Mouse (Mus musculus): ENCODE data around the gene S100pbp.

S100pbp gene

GRCm38 (mm10) chr4:129128582-129129338 lies 60.8 kb downstream of the S100pbp start:
- DNase-seq (ENCODE audit: low spot score in 2 of 2), result peak in 1 of 2 experiments; percentile 53

GRCm38 (mm10) chr4:129125736-129126451 lies 63.6 kb downstream of the S100pbp start:
- no peak for DNase-seq (ENCODE audit: low spot score in 2 of 2)

GRCm38 (mm10) chr4:129124652-129125146 lies 64.8 kb downstream of the S100pbp start:
- peak; percentile 51 to 61 for DNase-seq (ENCODE audit: low spot score in 2 of 2)

GRCm38 (mm10) chr4:129122719-129123118 lies 66.8 kb downstream of the S100pbp start:
- DNase-seq (ENCODE audit: low spot score in 2 of 2), result peak in 1 of 2 experiments; percentile 24

GRCm38 (mm10) chr4:129122107-129122506 lies 67.4 kb downstream of the S100pbp start:
- no peak for DNase-seq (ENCODE audit: low spot score in 2 of 2)

GRCm38 (mm10) chr4:129121569-129122086 lies 67.9 kb downstream of the S100pbp start, which contains the start of gene Hpca:
Gene Hpca (minus strand): TSS chr4:129122036.
- no peak for DNase-seq (ENCODE audit: low spot score in 2 of 2)

- DNase-seq (ENCODE audit: low spot score in 2 of 2), result peak in 1 of 2 experiments; percentile 53
These were observed 68.7 kb downstream of the S100pbp start for GRCm38 (mm10) chr4:129120520-129121445.

- no peak for DNase-seq (ENCODE audit: low spot score in 2 of 2)
These were observed 69.8 kb downstream of the S100pbp start for GRCm38 (mm10) chr4:129119708-129120107.

GRCm38 (mm10) chr4:129117720-129118510 lies 71.6 kb downstream of the S100pbp start:
- no peak for DNase-seq (ENCODE audit: low spot score in 2 of 2)

GRCm38 (mm10) chr4:129116703-129117102 lies 72.8 kb downstream of the S100pbp start:
- DNase-seq (ENCODE audit: low spot score in 2 of 2), result no peak

GRCm38 (mm10) chr4:129113083-129113988 lies 76.2 kb downstream of the S100pbp start:
- peak; percentile 80 to 85 for DNase-seq (ENCODE audit: low spot score in 2 of 2)

GRCm38 (mm10) chr4:129112231-129112630 lies 77.3 kb downstream of the S100pbp start:
- no peak for DNase-seq (ENCODE audit: low spot score in 2 of 2)

GRCm38 (mm10) chr4:129111350-129111749 lies 78.2 kb downstream of the S100pbp start:
- no peak for DNase-seq (ENCODE audit: low spot score in 2 of 2)

- no peak for DNase-seq (ENCODE audit: low spot score in 2 of 2)
These were observed 78.7 kb downstream of the S100pbp start for GRCm38 (mm10) chr4:129110804-129111203.

- DNase-seq (ENCODE audit: low spot score in 2 of 2), result no peak
These were observed 80.9 kb downstream of the S100pbp start for GRCm38 (mm10) chr4:129108624-129109023.

GRCm38 (mm10) chr4:129107348-129107899 lies 82.1 kb downstream of the S100pbp start:
- no peak for DNase-seq (ENCODE audit: low spot score in 2 of 2)

- DNase-seq (ENCODE audit: low spot score in 2 of 2), result no peak
These were observed 83.5 kb downstream of the S100pbp start for GRCm38 (mm10) chr4:129106073-129106472.

- no peak for DNase-seq (ENCODE audit: low spot score in 2 of 2)
These were observed 84.2 kb downstream of the S100pbp start, which contains the start of gene Tmem54 for GRCm38 (mm10) chr4:129105356-129105755. Gene Tmem54 (plus strand): TSS chr4:129105548.

Measured in frontal cortex, postnatal 14 days (tissue).